Mouse (Mus musculus) erythroblast, adult 5-6 weeks (primary cell): ENCODE measurements around the gene Olfr895. TPM values are rescaled to one million over a fixed set of nuclear protein-coding genes. Genes with fewer than 3 reads are reported as not detected.

Experiments
- ATAC-seq: replicated peaks from 2 replicates; pipeline ENCODE4 v1.8.0; 2016; ENCODE audit warnings: moderate number of reproducible peaks, mild to moderate bottlenecking, moderate TSS enrichment, inconsistent platforms; ENCODE audit not compliant: poor library complexity, low FRiP score, severe bottlenecking
- total RNA-seq, 2 experiments: library from RNA; stranded (forward) in 1 of 2; stranded (reverse) in 1 of 2; fragments of 150-400 nt in 1 of 2; fragments of 200-764, 138-1000 nt in 1 of 2; gene quantifications; 2 replicates each; pipeline versions ENCODE4 v1.2.3 to v1.2.4; 2015 to 2017; ENCODE audit warnings: low replicate concordance in 2 of 2

Gene Olfr895
- not detected in 2 replicates for total RNA-seq (2015; ENCODE audit: low replicate concordance)
- not detected in 2 replicates for total RNA-seq (2017; ENCODE audit: low replicate concordance)

- ATAC-seq: no peak
These were observed at the start of gene Olfr895 for GRCm38 (mm10) chr9:38267551-38267950. Olfr895 (plus strand) TSS chr9:38267851.

- no peak for ATAC-seq
These were observed 15.2 kb upstream of the Olfr895 start, which contains the start of gene Olfr143 for GRCm38 (mm10) chr9:38252474-38252873. Olfr143 (plus strand) TSS chr9:38252774.

GRCm38 (mm10) chr9:38290807-38291206 is 23.2 kb downstream of the Olfr895 start, which contains the start of gene Olfr896-ps1:
Olfr896-ps1 (plus strand) TSS chr9:38291107.
- no peak for ATAC-seq

Other genes starting within 250 kb of the Olfr895 start
- not detected in 2 replicates for gene Olfr883, start 242.0 kb upstream of the Olfr895 start, total RNA-seq (2015; ENCODE audit: low replicate concordance)
- gene Olfr883, start 242.0 kb upstream of the Olfr895 start, total RNA-seq (2017; ENCODE audit: low replicate concordance): not detected in 2 replicates
- gene Olfr884, start 221.3 kb upstream of the Olfr895 start, total RNA-seq (2015; ENCODE audit: low replicate concordance): not detected in 2 replicates
- gene Olfr884, start 221.3 kb upstream of the Olfr895 start, total RNA-seq (2017; ENCODE audit: low replicate concordance): not detected in 2 replicates
- not detected in 2 replicates for gene Olfr885, start 206.5 kb upstream of the Olfr895 start, total RNA-seq (2015; ENCODE audit: low replicate concordance)
- not detected in 2 replicates for gene Olfr885, start 206.5 kb upstream of the Olfr895 start, total RNA-seq (2017; ENCODE audit: low replicate concordance)
- gene Olfr887, start 183.8 kb upstream of the Olfr895 start, total RNA-seq (2015; ENCODE audit: low replicate concordance): not detected in 2 replicates
- gene Olfr887, start 183.8 kb upstream of the Olfr895 start, total RNA-seq (2017; ENCODE audit: low replicate concordance): 0.14 TPM in 1 of 2 replicates, not detected in the other
- gene Olfr888, start 159.7 kb upstream of the Olfr895 start, total RNA-seq (2015; ENCODE audit: low replicate concordance): not detected in 2 replicates
- not detected in 2 replicates for gene Olfr888, start 159.7 kb upstream of the Olfr895 start, total RNA-seq (2017; ENCODE audit: low replicate concordance)
- not detected in 2 replicates for gene Olfr889, start 152.7 kb upstream of the Olfr895 start, total RNA-seq (2015; ENCODE audit: low replicate concordance)
- gene Olfr889, start 152.7 kb upstream of the Olfr895 start, total RNA-seq (2017; ENCODE audit: low replicate concordance): not detected in 2 replicates
- not detected in 2 replicates for gene Olfr890, start 125.3 kb upstream of the Olfr895 start, total RNA-seq (2015; ENCODE audit: low replicate concordance)
- gene Olfr890, start 125.3 kb upstream of the Olfr895 start, total RNA-seq (2017; ENCODE audit: low replicate concordance): not detected in 2 replicates
- gene Olfr891, start 87.0 kb upstream of the Olfr895 start, total RNA-seq (2015; ENCODE audit: low replicate concordance): not detected in 2 replicates
- not detected in 2 replicates for gene Olfr891, start 87.0 kb upstream of the Olfr895 start, total RNA-seq (2017; ENCODE audit: low replicate concordance)
- not detected in 2 replicates for gene Olfr893, start 59.5 kb upstream of the Olfr895 start, total RNA-seq (2015; ENCODE audit: low replicate concordance)
- gene Olfr893, start 59.5 kb upstream of the Olfr895 start, total RNA-seq (2017; ENCODE audit: low replicate concordance): not detected in 2 replicates
- gene Olfr894, start 49.8 kb upstream of the Olfr895 start, total RNA-seq (2015; ENCODE audit: low replicate concordance): not detected in 2 replicates
- not detected in 2 replicates for gene Olfr894, start 49.8 kb upstream of the Olfr895 start, total RNA-seq (2017; ENCODE audit: low replicate concordance)
- gene Olfr143, start 15.1 kb upstream of the Olfr895 start, total RNA-seq (2015; ENCODE audit: low replicate concordance): not detected in 2 replicates
- gene Olfr143, start 15.1 kb upstream of the Olfr895 start, total RNA-seq (2017; ENCODE audit: low replicate concordance): not detected in 2 replicates
- not detected in 2 replicates for gene Olfr896-ps1, start 23.3 kb downstream of the Olfr895 start, total RNA-seq (2015; ENCODE audit: low replicate concordance)
- gene Olfr896-ps1, start 23.3 kb downstream of the Olfr895 start, total RNA-seq (2017; ENCODE audit: low replicate concordance): not detected in 2 replicates
- gene Olfr25, start 61.2 kb downstream of the Olfr895 start, total RNA-seq (2015; ENCODE audit: low replicate concordance): not detected in 2 replicates
- not detected in 2 replicates for gene Olfr25, start 61.2 kb downstream of the Olfr895 start, total RNA-seq (2017; ENCODE audit: low replicate concordance)
- not detected in 2 replicates for gene Olfr898, start 80.6 kb downstream of the Olfr895 start, total RNA-seq (2015; ENCODE audit: low replicate concordance)
- gene Olfr898, start 80.6 kb downstream of the Olfr895 start, total RNA-seq (2017; ENCODE audit: low replicate concordance): 0.14 TPM in 1 of 2 replicates, not detected in the other
- gene Olfr250, start 99.0 kb downstream of the Olfr895 start, total RNA-seq (2015; ENCODE audit: low replicate concordance): not detected in 2 replicates
- not detected in 2 replicates for gene Olfr250, start 99.0 kb downstream of the Olfr895 start, total RNA-seq (2017; ENCODE audit: low replicate concordance)
- gene Olfr251, start 109.2 kb downstream of the Olfr895 start, total RNA-seq (2015; ENCODE audit: low replicate concordance): not detected in 2 replicates
- gene Olfr251, start 109.2 kb downstream of the Olfr895 start, total RNA-seq (2017; ENCODE audit: low replicate concordance): not detected in 2 replicates
- not detected in 2 replicates for gene Olfr147, start 133.8 kb downstream of the Olfr895 start, total RNA-seq (2015; ENCODE audit: low replicate concordance)
- not detected in 2 replicates for gene Olfr147, start 133.8 kb downstream of the Olfr895 start, total RNA-seq (2017; ENCODE audit: low replicate concordance)
- not detected in 2 replicates for gene Olfr901, start 161.6 kb downstream of the Olfr895 start, total RNA-seq (2015; ENCODE audit: low replicate concordance)
- not detected in 2 replicates for gene Olfr901, start 161.6 kb downstream of the Olfr895 start, total RNA-seq (2017; ENCODE audit: low replicate concordance)
- gene Olfr902, start 179.8 kb downstream of the Olfr895 start, total RNA-seq (2015; ENCODE audit: low replicate concordance): not detected in 2 replicates
- gene Olfr902, start 179.8 kb downstream of the Olfr895 start, total RNA-seq (2017; ENCODE audit: low replicate concordance): not detected in 2 replicates
- not detected in 2 replicates for gene Olfr904, start 195.3 kb downstream of the Olfr895 start, total RNA-seq (2015; ENCODE audit: low replicate concordance)
- not detected in 2 replicates for gene Olfr904, start 195.3 kb downstream of the Olfr895 start, total RNA-seq (2017; ENCODE audit: low replicate concordance)
- gene Olfr905, start 203.3 kb downstream of the Olfr895 start, total RNA-seq (2015; ENCODE audit: low replicate concordance): not detected in 2 replicates
- gene Olfr905, start 203.3 kb downstream of the Olfr895 start, total RNA-seq (2017; ENCODE audit: low replicate concordance): not detected in 2 replicates
- gene Olfr906, start 219.2 kb downstream of the Olfr895 start, total RNA-seq (2015; ENCODE audit: low replicate concordance): not detected in 2 replicates
- gene Olfr906, start 219.2 kb downstream of the Olfr895 start, total RNA-seq (2017; ENCODE audit: low replicate concordance): not detected in 2 replicates
- gene Olfr907, start 227.9 kb downstream of the Olfr895 start, total RNA-seq (2015; ENCODE audit: low replicate concordance): not detected in 2 replicates
- not detected in 2 replicates for gene Olfr907, start 227.9 kb downstream of the Olfr895 start, total RNA-seq (2017; ENCODE audit: low replicate concordance)